In genomic region chr16:4318001-4318526, GRCm38 (mm10) we compare ENCODE assay signal across 14 mouse cellular contexts.
DNase-seq lines count a peak whose midpoint lies in the region; ATAC-seq lines count a peak whose summit lies in the region.
"Had no signal": no experiment of that assay in that cellular context is flagged by ENCODE, and none has a peak within 500 bp of the region (broad histone marks: within the 10 kb centered on the region; RNA-seq: fewer than 3 reads in every experiment).

No protein-coding gene starts in this region.

- H3K4me2 ChIP-seq in forebrain, embryonic 14.5 days (ENCODE audit: low read length) = no peak overlapping the region
- H3K4me2 ChIP-seq: embryonic facial prominence, embryonic 15.5 days; liver, embryonic 12.5 days had no signal

- no peaks in the 10 kb centered on the region for H3K9me3 ChIP-seq in forebrain, embryonic 14.5 days (replicated peaks; ENCODE audit: control insufficient read depth, low read length)
- no peaks in the 10 kb centered on the region for H3K9me3 ChIP-seq in forebrain, embryonic 10.5 days
- H3K9me3 ChIP-seq: embryonic facial prominence, embryonic 15.5 days; liver, embryonic 12.5 days had no signal

- peaks cover 7% of the 10 kb centered on the region; the same call in 1 of the 2 replicates for H3K4me1 ChIP-seq in forebrain, embryonic 14.5 days (ENCODE audit: control insufficient read depth, insufficient read depth, low read length)
- no peaks in the 10 kb centered on the region for H3K4me1 ChIP-seq in forebrain, embryonic 10.5 days
- H3K4me1 ChIP-seq: liver, embryonic 12.5 days had no signal

- H3K27ac ChIP-seq in forebrain, embryonic 14.5 days (ENCODE audit: low read depth, low read length) = no peak overlapping the region
- H3K27ac ChIP-seq in forebrain, embryonic 10.5 days = no peak overlapping the region
- H3K27ac ChIP-seq: embryonic facial prominence, embryonic 15.5 days; heart, adult 2 months; liver, embryonic 12.5 days had no signal

- no peak overlapping the region for H3K9ac ChIP-seq in forebrain, embryonic 14.5 days (ENCODE audit: low read length)
- H3K9ac ChIP-seq: embryonic facial prominence, embryonic 15.5 days; liver, embryonic 12.5 days had no signal

- ATAC-seq in forebrain, embryonic 14.5 days = peak; percentile 72
- ATAC-seq in megakaryocyte progenitor cell, adult 5-6 weeks (replicated peaks; ENCODE audit: poor library complexity) = no peak
- ATAC-seq: liver, embryonic 12.5 days had no signal

- DNase-seq in forebrain, embryonic 14.5 days (ENCODE audit: low spot score) = peak; percentile 79
- no peak for DNase-seq in forebrain, embryonic 10.5 days (ENCODE audit: extremely low spot score, low spot score)
- peak; percentile 26 for DNase-seq in left cerebral cortex, postnatal 4 days
- no peak for DNase-seq in left cerebral cortex, postnatal 36 days (ENCODE audit: low spot score in 2 of 2)
- peak; percentile 37 for DNase-seq in adrenal gland, postnatal 25 days
- DNase-seq in lung, postnatal 10 days = peak; percentile 54
- DNase-seq in natural killer cell, adult 2 months (ENCODE audit: low spot score in 2 of 2) = no peak
- DNase-seq: cerebellum, adult 18-20 months; heart, adult 2 months; heart, postnatal 4 days; kidney, postnatal 4 days had no signal

- whole genome bisulfite sequencing in forebrain, embryonic 14.5 days = 59% methylated on average over 6 of the region's 6 CpGs
- 79% methylated on average over 6 of the region's 6 CpGs for WGBS in forebrain, embryonic 10.5 days

- H3K36me3 ChIP-seq in forebrain, embryonic 14.5 days (ENCODE audit: control insufficient read depth, insufficient read depth, low read length) = no peaks in the 10 kb centered on the region
- no peaks in the 10 kb centered on the region for H3K36me3 ChIP-seq in forebrain, embryonic 10.5 days (replicated peaks)
- H3K36me3 ChIP-seq: embryonic facial prominence, embryonic 15.5 days; liver, embryonic 12.5 days had no signal

- H3K4me3 ChIP-seq in forebrain, embryonic 14.5 days (ENCODE audit: low read depth, low read length) = no peak overlapping the region
- H3K4me3 ChIP-seq in forebrain, embryonic 10.5 days = no peak overlapping the region
- H3K4me3 ChIP-seq: embryonic facial prominence, embryonic 15.5 days; heart, adult 2 months; liver, embryonic 12.5 days had no signal

- intact Hi-C loops in left cerebral cortex, postnatal 4 days (cut with DNase I) = loop anchor here (5.0 to 10.0 kb wide), 3 partner anchors 99 to 224 kb away; partner anchors contain the start of gene Srl
- intact Hi-C loops in left cerebral cortex, postnatal 36 days (cut with DNase I) = loop anchor here (5.0 kb wide), 2 partner anchors 154 to 224 kb away; partner anchors contain the start of gene Srl

- no peaks in the 10 kb centered on the region for H3K27me3 ChIP-seq in forebrain, embryonic 14.5 days (replicated peaks; ENCODE audit: control insufficient read depth, insufficient read depth, low read length)
- no peaks in the 10 kb centered on the region for H3K27me3 ChIP-seq in forebrain, embryonic 10.5 days (ENCODE audit: poor library complexity, severe bottlenecking)
- H3K27me3 ChIP-seq: embryonic facial prominence, embryonic 15.5 days; liver, embryonic 12.5 days had no signal

Comparison
In these comparisons a context has a peak if more than half of its experiments do, and no peak if none do; other contexts are left out.
1. DNase-seq: peak in forebrain, embryonic 14.5 days (single experiment), left cerebral cortex, postnatal 4 days (single experiment), adrenal gland, postnatal 25 days (single experiment) and lung, postnatal 10 days (single experiment); none in forebrain, embryonic 10.5 days (single experiment), left cerebral cortex, postnatal 36 days (0 of 2) and natural killer cell, adult 2 months (0 of 2).